Mouse (Mus musculus) heart, embryonic 14.5 days (tissue): ENCODE measurements around the gene Sel1l2. TPM values are rescaled to one million over a fixed set of nuclear protein-coding genes. Genes with fewer than 3 reads are reported as not detected.

Experiments
- ATAC-seq: fragments of 200-750 bp; cut with Nextera tagmentation; 2 replicates; pipeline ENCODE4 v1.8.0; 2017; ENCODE audit warnings: low read depth, moderate TSS enrichment; ENCODE audit not compliant: insufficient number of reproducible peaks, insufficient read depth, low FRiP score
- H3K27ac ChIP-seq, 2 experiments: fragments of 200-500 bp in 1 of 2; fragments of 300-500 bp in 1 of 2; sonication (generic) in 1 of 2; replicated peaks in 1 of 2; 2 replicates each; pipeline ENCODE4 v1.5.1; 2012 to 2014; ENCODE audit warnings: low read depth in 2 of 2, low read length in 2 of 2, control low read depth in 1 of 2, mild to moderate bottlenecking in 1 of 2, mixed read lengths in 1 of 2; ENCODE audit not compliant: control insufficient read depth in 1 of 2, insufficient read depth in 1 of 2
- H3K27me3 ChIP-seq: fragments of 300-500 bp; sonication (generic); 2 replicates; pipeline ENCODE4 v1.6.1; 2014; ENCODE audit warnings: mild to moderate bottlenecking, low read length, control low read depth; ENCODE audit not compliant: control insufficient read depth, insufficient read depth
- H3K36me3 ChIP-seq: fragments of 300-500 bp; sonication (generic); 2 replicates; pipeline ENCODE4 v1.6.1; 2014; ENCODE audit warnings: mild to moderate bottlenecking, control low read depth, low read length, mixed read lengths; ENCODE audit not compliant: control insufficient read depth, insufficient read depth
- H3K4me1 ChIP-seq, 2 experiments: fragments of 200-500 bp in 1 of 2; fragments of 300-500 bp in 1 of 2; sonication (generic) in 1 of 2; 2 replicates each; pipeline ENCODE4 v1.6.1; 2012 to 2014; ENCODE audit warnings: low read length in 2 of 2, control low read depth in 1 of 2, mixed read lengths in 1 of 2; ENCODE audit not compliant: control insufficient read depth in 2 of 2, insufficient read depth in 2 of 2
- H3K4me2 ChIP-seq: fragments of 300-500 bp; sonication (generic); 2 replicates; pipeline ENCODE4 v1.6.1; 2014; ENCODE audit warnings: mild to moderate bottlenecking, low read length
- H3K4me3 ChIP-seq, 2 experiments: fragments of 200-500 bp in 1 of 2; fragments of 300-500 bp in 1 of 2; sonication (generic) in 1 of 2; 2 replicates each; pipeline ENCODE4 v1.5.1; 2012 to 2014; ENCODE audit warnings: low read length in 2 of 2, mild to moderate bottlenecking in 2 of 2, control low read depth in 1 of 2, low read depth in 1 of 2, moderate library complexity in 1 of 2; ENCODE audit not compliant: control insufficient read depth in 1 of 2, insufficient read depth in 1 of 2
- H3K9ac ChIP-seq: fragments of 300-500 bp; sonication (generic); 2 replicates; pipeline ENCODE4 v1.6.1; 2014; ENCODE audit warnings: mild to moderate bottlenecking, low read length
- H3K9me3 ChIP-seq: fragments of 300-500 bp; sonication (generic); 2 replicates; pipeline ENCODE4 v1.6.1; 2016; ENCODE audit warnings: low read length, control low read depth; ENCODE audit not compliant: control insufficient read depth
- WGBS: fragments of 180-500 bp; shearing (Covaris S2); extraction: QIAGEN DNeasy Blood & Tissue Kit; methylation state at CpG from one replicate; pipeline ENCODE4 v1.1.7; 2014; 5-methylcytosine and 5-hydroxymethylcytosine counted together
- polyA plus RNA-seq: library from polyadenylated mRNA; unstranded; fragments of >200 nt; fragmentation: Nextera tagmentation; extraction: Ambion mirVana; gene quantifications from 2 replicates; pipeline ENCODE4 v1.2.1, GENCODE M21; 2014

The Sel1l2 gene
- polyA plus RNA-seq, result not detected in 2 replicates

DNA sequence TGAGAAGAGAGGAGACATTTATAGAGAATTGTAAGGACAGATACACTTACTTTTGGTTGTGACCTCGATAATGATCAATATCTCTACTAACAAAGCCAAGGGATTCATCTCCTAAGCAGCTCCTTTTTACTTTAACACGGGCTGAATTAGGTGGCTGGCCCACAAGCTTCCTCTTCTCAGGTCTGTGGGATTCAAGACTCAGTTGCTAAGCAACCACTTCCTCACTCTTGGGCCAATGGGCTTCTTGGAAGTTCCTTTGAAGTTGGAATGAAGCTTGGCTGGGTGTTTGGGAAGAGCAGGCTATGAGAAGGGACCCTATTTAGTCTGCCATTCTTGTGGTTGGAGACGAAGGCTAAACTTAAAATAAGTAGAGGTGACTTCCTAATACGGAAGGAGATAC lies at the start of gene Sel1l2:
Sel1l2 (minus strand) TSS at position 182 of the 400 bp plus-strand sequence.
- H3K4me3 ChIP-seq, result no peak within 1 kb of the TSS
- WGBS, result 43% methylated on average over 4 of the region's 4 CpGs
- H3K9me3 ChIP-seq, result no peaks in the 10 kb centered on the region
- no peak within 1 kb of the TSS for H3K27ac ChIP-seq
- H3K27me3 ChIP-seq, result no peaks in the 10 kb centered on the region
- no peak within 1 kb of the TSS for H3K9ac ChIP-seq
- no peak for ATAC-seq
- H3K4me1 ChIP-seq, result no peaks in the 10 kb centered on the region
- no peaks in the 10 kb centered on the region for H3K36me3 ChIP-seq
- no peak within 1 kb of the TSS for H3K4me2 ChIP-seq

DNA sequence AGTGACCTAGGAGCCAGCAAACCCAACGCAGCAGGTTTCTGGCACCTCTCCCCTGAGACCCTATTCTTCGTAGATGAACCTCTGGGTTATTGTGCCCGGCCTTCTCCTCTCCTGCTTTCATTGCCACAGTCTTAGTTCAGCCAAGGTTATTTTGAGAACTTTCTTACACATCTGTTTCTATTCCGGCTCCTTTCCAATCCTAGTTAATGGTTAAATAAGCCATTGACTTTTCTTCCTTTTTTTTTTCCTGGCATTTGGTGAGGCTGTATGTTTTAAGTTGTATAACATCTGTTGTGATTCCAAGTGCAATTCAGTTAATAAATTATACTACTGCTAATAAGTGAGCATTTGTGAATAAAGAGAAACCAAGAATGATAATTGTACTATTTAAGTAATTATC lies 49.6 kb upstream of the Sel1l2 start:
- H3K4me3 ChIP-seq, result no peak overlapping the region
- no peaks in the 10 kb centered on the region for H3K4me1 ChIP-seq
- H3K9me3 ChIP-seq, result no peaks in the 10 kb centered on the region
- no peak overlapping the region for H3K9ac ChIP-seq
- 83% methylated on average over 4 of the region's 4 CpGs for WGBS
- H3K4me2 ChIP-seq, result no peak overlapping the region
- no peak for ATAC-seq
- no peaks in the 10 kb centered on the region for H3K36me3 ChIP-seq
- no peak overlapping the region for H3K27ac ChIP-seq
- no peaks in the 10 kb centered on the region for H3K27me3 ChIP-seq

DNA sequence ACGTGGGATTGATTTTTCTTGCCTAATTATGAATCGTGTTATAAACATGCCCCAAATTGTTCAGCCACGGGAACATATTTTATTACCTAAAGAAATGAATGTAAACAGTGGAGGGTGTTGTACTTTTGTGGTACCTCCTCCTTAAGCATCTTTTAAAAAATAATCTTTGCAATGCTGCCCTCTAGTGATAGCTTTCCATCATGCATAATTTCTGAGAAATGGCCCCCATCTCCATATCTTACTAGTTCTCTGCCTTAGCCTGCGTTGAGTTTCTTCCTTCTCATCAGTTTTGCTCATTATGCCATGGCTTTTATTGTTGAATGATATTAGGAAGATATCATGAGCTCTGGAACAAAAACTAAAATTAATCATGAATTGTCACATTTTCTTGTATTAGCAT lies 37.8 kb upstream of the Sel1l2 start:
- ATAC-seq, result no peak
- Histone ChIP-seq H3K9ac (no peak overlapping the region), H3K4me3 (no peak overlapping the region), H3K4me1 (no peaks in the 10 kb centered on the region), H3K27ac (no peak overlapping the region), H3K27me3 (no peaks in the 10 kb centered on the region), H3K9me3 (no peaks in the 10 kb centered on the region), H3K36me3 (no peaks in the 10 kb centered on the region), H3K4me2 (no peak overlapping the region)
- WGBS, result 11% methylated on average over 4 of the region's 4 CpGs

- Histone ChIP-seq H3K9me3 (no peaks in the 10 kb centered on the region), H3K9ac (no peak overlapping the region), H3K27me3 (no peaks in the 10 kb centered on the region), H3K27ac (no peak overlapping the region), H3K4me1 (no peaks in the 10 kb centered on the region), H3K36me3 (no peaks in the 10 kb centered on the region), H3K4me3 (no peak overlapping the region), H3K4me2 (no peak overlapping the region)
- no peak for ATAC-seq
Observed at GRCm38 (mm10) chr2:140425844-140426243, 36.3 kb upstream of the Sel1l2 start.

- Histone ChIP-seq H3K9me3 (no peaks in the 10 kb centered on the region), H3K9ac (peak overlapping the region; percentile 78), H3K4me2 (peak overlapping the region; percentile 79), H3K27ac (peak overlapping the region in 1 of 2 experiments; percentile 66; a peak in 2 of 4 replicates), H3K36me3 (no peaks in the 10 kb centered on the region), H3K4me1 (peaks cover 0 to 3% of the 10 kb centered on the region in 2 experiments; a peak in 1 of 4 replicates), H3K4me3 (peak overlapping the region; percentile 61 to 64), H3K27me3 (no peaks in the 10 kb centered on the region)
- ATAC-seq, result peak; percentile 48
- 0% methylated on average over 48 of the region's 58 CpGs for WGBS
Observed at GRCm38 (mm10) chr2:140395744-140396231, 6.3 kb upstream of the Sel1l2 start.

DNA sequence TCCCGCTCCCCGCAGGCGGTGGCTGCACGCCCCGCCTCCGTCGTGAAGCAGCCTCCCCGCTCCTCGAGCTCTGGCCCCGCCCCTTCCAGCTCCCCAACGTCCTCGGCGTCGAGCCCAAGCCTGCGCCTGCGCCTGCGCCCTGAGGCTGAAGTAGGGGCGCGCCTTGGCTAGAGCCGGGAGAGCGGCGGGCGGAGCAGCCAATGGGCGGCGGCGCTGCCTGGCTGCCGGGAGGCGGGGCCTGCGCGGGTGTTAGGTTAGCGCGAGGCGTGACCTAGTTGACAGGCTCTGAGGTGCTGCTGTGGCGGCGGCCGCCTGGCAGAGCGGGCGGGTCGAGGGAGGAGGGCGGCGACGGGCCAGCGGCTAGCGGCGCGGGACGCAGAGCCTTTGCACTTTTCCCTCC lies 5.7 kb upstream of the Sel1l2 start, which contains the start of gene Macrod2:
Macrod2 (plus strand) TSS at position 131 of the 400 bp plus-strand sequence.
- Histone ChIP-seq H3K9ac (peak within 1 kb of the TSS; percentile 78), H3K4me1 (peaks cover 0 to 3% of the 10 kb centered on the region in 2 experiments; a peak in 1 of 4 replicates), H3K4me3 (peak within 1 kb of the TSS; percentile 61 to 64), H3K9me3 (no peaks in the 10 kb centered on the region), H3K27ac (peak within 1 kb of the TSS in 1 of 2 experiments; percentile 66; a peak in 2 of 4 replicates), H3K4me2 (peak within 1 kb of the TSS; percentile 79), H3K27me3 (no peaks in the 10 kb centered on the region), H3K36me3 (no peaks in the 10 kb centered on the region)
- ATAC-seq, result peak; percentile 99
- 0% methylated on average over 45 of the region's 47 CpGs for WGBS

- Histone ChIP-seq H3K36me3 (no peaks in the 10 kb centered on the region), H3K4me3 (no peak overlapping the region), H3K27me3 (no peaks in the 10 kb centered on the region), H3K9ac (no peak overlapping the region), H3K4me1 (no peaks in the 10 kb centered on the region), H3K9me3 (no peaks in the 10 kb centered on the region), H3K27ac (no peak overlapping the region), H3K4me2 (no peak overlapping the region)
- ATAC-seq, result no peak
- WGBS, result 53% methylated on average over 1 of the region's 1 CpGs
Observed at GRCm38 (mm10) chr2:140364804-140365203, 24.7 kb downstream of the Sel1l2 start.

- no peaks in the 10 kb centered on the region for H3K27me3 ChIP-seq
- H3K27ac ChIP-seq, result no peak overlapping the region
- WGBS, result 44% methylated on average over 2 of the region's 2 CpGs
- no peaks in the 10 kb centered on the region for H3K36me3 ChIP-seq
- H3K4me3 ChIP-seq, result no peak overlapping the region
- no peak for ATAC-seq
- no peaks in the 10 kb centered on the region for H3K9me3 ChIP-seq
- no peaks in the 10 kb centered on the region for H3K4me1 ChIP-seq
- no peak overlapping the region for H3K9ac ChIP-seq
- H3K4me2 ChIP-seq, result no peak overlapping the region
Observed at GRCm38 (mm10) chr2:140359905-140360304, 29.6 kb downstream of the Sel1l2 start.
